Mouse (Mus musculus): ENCODE data around the gene Lypd5.

DNA sequence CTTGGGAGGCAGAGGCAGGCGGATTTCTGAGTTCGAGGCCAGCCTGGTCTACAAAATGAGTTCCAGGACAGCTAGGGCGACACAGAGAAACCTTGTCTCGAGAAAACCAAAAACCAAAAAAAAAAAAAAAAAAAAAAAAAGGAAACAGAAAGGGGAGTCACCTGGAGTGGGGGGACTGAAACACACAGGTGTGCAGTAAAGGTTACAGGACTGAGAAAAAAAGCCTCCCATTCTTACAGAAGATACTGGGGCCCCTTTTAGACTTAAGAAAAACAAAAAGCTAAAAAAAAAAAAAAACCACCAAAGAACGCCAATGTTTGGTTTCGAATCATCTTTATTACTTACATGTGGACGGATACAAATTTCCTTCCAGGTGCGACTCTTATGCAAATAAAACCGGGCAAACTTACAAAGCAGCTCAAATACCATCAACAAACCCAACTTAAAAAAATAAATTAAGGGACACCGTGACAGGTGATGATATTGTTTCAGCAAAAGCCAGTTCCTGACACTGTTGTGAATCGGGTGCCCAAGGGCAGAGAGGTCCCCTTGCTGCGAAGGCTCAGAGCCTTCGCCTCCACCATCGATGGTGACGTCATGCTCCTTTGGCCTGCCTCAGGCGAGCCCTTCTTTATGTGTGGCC lies 33.9 kb downstream of the Lypd5 start:
- TF ChIP-seq CTCF (IDR thresholded peaks at IDR 0.05; ENCODE audit: low read depth, low read length), result no peak
- no peak for TF ChIP-seq POLR2A (IDR thresholded peaks at IDR 0.05; ENCODE audit: extremely low read depth, insufficient read depth, low read length)
